Mouse (Mus musculus): ENCODE measurements around the gene Slc25a25.
"Not testable (repeated sequence)": the region's sequence is repeated elsewhere in the genome, so short reads cannot be mapped to it uniquely, and the experiment has no call there.

The Slc25a25 gene

DNA sequence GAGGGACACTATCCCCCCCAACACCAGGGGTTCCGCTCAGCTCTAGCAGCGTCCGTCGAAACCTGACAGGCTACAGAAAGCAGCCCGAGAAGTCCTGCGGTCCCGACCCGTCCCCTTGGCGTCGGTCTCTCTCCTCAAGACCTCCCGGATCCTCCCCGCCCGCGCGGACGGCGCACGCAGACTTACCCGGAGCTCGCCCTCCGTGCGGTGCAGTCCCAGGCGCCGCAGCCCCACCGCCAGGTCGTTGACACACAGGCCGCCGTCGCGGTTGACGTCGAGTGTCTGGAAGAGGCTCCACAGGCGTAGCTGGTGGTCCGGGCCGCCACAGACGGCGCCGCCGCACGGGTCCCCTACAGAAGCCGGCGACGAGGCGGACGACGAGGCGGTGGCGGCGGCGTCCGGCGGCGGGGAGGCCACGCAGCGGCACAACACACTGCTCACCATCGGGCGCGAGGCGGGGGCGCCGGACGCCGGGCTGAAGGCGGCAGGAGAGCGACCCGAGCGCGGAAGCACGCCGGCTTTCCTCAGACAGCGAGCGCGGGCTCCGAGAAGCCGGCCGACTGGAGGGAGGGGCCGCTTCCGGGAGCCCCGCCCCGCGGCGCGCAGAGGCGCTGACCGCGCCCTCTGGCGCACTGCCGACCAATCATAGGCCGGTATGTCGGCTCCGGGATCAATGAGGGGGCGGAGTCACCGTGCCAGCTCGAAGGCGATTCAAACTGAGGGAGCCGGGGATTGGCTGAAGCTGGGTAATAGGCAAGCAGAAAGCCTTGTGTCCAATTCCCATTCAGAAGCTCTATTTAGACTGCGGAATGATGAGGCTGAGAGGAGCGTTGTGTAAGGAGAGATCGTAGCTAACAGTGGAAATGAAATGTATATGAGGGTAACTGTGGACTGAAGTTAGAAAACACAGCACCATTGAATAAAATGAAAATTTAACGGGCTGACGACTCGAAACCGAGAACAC, at the start of gene Slc25a25:
TSS of gene Slc25a25 (minus strand) at position 565 of the 964 bp plus-strand sequence.
- peak; percentile 98 for DNase-seq (ENCODE audit: low spot score)

DNA sequence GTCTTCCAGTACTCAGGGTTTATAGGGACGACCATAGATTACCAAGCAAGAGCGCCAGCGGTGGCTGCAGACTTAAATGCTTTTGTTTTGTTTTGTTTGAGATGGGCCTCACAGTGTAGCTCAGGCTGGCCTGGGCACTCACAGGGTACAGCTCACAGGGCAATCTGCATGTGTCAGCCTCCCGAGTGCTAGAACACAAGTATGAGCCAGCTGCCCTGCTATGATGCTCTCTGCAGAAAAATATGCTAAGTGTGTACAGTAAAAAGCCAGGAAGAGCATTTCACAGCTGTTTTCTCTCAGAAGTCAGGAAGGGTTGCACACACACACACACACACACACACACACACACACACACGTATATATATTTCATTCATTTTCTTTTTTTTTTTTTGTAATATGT, 49.2 kb upstream of the Slc25a25 start:
- DNase-seq (ENCODE audit: low spot score): no peak

DNA sequence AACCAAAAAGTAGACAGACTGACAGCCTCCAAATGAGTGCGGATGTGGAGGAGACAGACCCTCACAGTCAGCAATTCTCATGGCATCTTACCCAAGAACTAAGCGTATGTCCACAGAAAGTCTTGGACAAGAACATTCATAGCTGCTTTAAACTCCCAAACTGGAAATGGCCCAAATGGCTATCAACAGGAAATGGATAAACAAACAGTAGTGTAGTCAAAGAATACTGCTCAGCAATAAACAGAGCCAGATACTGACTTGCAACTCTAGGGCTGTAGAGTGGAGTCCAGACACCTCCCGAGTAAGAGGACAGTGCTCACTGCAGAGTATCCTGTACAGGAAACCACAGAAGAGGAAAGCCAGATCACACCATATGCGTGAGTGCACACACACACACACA, 48.1 kb upstream of the Slc25a25 start:
- DNase-seq (ENCODE audit: low spot score): no peak

DNA sequence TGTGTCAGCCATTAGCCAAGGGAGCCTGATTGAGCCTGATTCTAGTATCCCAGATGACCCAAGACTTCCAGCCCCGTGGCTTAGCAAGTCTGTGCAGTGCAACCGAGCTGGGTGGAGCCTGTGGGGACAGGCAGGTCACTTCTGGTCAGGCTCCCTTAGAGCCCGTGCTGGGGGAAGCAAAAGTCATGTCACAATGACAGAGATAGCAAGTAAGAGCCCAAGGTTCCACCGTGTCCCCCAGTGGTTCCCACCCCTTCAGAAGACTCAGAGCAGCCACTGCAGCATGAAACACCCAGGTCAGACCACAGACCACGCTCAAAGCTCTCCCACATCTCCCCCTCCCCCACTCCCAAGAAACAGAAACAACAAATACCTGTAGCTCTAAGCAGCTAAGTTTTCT, 44.9 kb upstream of the Slc25a25 start:
- DNase-seq (ENCODE audit: low spot score): no peak

DNA sequence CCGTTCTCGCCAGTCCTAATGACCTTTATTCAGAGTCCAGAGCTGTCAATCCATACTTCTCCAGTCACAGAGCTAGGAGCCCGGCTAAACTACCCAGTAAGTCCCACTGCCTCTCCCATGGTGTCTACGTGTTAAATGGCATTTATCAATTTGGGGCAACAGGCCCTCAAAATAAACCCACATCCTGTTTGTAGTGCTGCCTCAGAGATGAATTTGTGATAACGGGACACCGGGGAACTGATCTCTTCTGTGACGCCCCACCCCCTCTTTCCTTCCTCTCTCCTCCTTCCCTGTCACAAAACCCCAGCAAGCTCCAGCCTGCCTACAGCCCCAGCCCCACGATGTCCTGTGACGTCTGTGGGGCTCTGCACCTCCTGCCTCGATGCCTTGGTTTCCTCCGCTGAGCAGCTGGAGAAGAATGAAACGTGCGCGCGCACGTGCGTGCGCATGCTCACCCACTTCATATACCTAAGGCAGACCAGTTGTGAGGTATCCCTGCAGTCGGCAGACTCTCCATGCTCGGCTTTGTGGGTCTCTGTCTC, 44.0 kb upstream of the Slc25a25 start:
- DNase-seq (ENCODE audit: low spot score): no peak

DNA sequence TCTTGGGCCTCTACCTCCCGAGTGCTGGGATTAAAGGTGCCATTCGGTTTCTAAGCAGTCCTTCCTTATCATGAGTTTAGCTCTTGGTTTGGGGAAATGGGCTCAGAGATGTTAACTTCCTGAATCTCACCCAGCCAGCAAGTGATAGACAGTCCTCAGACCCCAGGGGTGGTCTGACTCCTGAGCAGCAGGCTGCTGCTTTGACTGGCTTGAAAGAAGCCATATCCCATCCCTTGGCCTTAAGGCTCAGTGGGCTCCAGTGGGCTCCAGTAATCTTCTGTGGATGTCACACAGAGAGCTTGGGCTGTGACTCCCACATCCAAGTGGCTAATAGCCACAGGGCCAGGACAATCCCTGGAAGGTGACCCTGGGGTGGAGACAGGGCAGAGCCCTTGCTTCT, 43.3 kb upstream of the Slc25a25 start:
- DNase-seq (ENCODE audit: low spot score): no peak

DNA sequence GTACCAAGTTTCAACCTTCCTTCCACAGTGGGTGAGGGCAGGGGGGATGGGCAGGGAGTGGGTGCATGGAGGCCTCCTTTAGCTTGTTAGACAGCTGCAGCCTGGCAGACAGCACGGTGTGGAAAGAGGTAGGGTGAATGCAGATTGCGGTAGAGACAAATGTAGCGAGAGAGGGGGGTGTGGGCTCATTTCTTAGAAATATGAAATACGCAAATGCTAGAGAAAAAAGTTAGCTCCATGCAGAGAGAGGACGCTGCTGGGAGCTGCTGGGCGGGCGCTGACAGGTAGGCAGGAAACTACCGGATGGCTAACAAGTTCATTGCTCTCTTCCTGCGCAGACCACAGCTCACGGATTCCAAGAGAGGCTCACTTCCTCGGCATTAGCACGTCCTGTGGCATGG, 42.1 kb upstream of the Slc25a25 start:
- no peak for DNase-seq (ENCODE audit: low spot score)

DNA sequence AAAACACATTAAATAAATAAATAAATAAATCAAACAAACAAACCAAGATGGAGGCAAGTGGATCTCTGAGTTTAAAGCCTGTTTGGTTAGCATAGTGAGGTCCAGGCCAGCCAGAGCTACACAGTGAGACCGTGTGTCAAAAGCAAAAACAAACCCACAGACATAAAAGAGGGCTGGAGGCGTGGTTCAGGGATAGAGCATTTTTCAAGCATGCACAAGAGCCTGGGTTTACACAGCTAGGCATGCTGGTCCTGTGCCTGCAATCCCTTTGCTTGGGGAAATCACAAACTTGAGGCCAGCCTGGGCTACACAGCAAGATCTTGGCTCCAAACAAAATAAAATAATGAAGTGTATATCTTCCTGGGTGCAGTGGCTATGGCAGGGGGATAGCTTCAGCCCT, 41.4 kb upstream of the Slc25a25 start:
- no peak for DNase-seq (ENCODE audit: low spot score)

DNA sequence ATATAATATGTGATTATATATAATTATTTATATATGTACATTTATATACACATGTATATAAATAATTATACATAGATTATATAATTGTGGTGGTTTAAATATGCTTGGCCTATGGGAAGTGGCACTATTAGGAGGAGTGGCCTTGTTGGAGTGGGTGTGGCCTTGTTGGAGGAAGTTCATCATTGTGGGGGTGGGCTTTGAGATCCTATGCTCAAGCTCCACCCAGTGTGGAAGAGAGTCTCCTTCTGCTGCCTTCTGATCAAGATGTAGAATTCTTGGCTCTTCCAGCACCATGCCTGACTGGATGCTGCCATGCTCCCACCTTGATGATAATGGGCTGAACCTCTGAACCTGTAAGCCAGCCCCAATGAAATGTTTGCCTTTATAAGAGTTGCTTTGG, 39.5 kb upstream of the Slc25a25 start:
- DNase-seq (ENCODE audit: low spot score): not testable (repeated sequence)

DNA sequence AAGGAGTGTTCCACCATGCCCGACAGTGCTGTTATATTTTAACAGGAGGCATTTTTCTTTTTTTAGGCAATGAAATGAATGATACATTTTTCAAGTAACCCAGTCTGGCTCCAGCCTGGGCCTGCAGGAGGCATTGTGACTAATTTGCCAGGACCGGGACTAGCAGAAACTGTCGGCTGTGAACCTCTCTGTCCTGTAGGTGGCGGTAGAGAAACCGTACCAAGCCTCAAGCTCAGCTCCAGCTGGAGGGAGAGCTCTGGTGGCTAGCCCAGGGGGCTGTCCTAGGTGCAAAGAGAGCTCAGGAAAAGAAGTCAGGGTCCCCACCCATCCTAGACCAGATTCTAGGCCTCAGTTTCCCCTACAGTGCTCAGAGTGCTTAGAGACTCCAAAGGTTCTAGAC, 37.4 kb upstream of the Slc25a25 start:
- DNase-seq (ENCODE audit: low spot score): peak; percentile 96

DNA sequence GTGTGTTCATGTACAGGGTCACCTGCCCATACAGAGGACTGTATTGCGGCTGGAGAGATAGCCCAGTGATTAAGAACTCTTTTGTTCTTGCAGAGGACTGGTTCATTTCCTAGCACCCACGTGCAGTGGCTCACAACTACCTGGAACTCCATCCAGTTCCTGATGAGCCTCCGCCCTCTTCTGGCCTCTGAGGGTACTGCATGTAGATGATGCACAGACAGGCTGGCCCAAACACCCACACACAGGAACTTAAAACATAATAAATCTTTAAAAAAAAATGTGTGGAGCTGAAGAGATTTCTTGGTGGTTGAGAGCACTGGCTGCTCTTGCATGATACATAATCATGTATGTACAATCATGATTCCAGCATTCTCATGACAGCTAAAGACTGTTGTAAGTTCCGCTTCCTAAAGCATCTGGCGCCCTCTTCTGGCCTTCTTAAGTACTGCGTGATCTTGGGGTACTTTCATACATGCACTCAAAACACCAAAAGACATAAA, 35.9 kb upstream of the Slc25a25 start:
- peak; percentile 92 for DNase-seq (ENCODE audit: low spot score)

DNA sequence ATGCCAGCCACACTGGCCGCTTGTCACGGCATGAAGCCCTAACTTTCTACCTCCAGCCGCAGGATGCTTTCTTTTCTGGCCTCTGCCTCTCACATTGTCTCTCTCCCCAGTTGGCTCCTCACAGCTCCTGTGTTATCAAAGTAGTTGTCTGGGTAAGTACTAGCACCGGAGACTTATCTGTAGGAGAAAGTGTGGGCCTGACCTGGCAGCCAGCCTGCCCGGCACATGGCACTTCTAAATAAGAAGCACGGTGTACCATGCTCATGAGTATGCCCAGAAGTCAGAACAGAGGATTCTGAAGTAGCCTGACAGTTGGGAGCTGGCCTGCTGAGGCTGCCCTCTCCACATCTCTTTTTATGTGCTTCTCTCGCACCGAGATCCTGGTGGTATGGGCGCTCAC, 34.9 kb upstream of the Slc25a25 start:
- no peak for DNase-seq (ENCODE audit: low spot score)

DNA sequence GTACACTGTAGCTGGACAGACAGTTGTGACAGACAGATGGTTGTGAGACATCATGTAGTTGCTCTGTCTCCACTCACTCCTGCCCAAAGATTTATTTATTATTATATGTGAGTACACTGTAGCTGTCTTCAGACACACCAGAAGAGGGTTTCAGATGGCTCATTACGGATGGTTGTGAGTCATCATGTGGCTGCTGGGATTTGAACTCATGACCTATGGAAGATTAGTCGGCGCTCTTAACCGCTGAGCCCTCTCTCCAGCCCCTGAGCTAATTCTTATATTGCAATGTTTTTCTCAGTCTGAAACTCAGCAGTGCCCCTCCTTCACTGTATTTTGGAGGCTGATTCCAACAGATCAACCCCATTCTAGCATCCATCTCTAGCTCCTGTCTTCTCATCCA, 34.5 kb upstream of the Slc25a25 start:
- DNase-seq (ENCODE audit: low spot score): no peak

DNA sequence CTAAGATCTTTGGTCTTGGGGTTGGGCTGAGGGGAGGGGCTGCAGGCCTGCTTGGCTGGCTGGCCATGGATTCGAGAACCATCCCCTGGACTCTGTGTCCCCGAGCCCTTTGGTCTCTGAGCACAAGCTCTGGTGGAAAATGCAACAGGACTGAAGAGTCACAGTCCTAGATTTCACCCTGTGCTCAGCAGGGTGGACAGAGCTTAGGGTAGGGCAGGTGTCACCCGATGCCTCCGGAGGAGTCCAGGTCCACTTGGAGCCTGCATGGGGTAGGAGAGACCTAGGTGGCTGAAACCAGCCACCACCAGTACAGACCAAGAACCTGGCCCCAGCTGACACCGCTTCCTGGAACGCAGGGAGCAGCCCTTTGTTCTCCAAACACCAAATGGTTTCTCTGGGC, 33.7 kb upstream of the Slc25a25 start:
- DNase-seq (ENCODE audit: low spot score): no peak

DNA sequence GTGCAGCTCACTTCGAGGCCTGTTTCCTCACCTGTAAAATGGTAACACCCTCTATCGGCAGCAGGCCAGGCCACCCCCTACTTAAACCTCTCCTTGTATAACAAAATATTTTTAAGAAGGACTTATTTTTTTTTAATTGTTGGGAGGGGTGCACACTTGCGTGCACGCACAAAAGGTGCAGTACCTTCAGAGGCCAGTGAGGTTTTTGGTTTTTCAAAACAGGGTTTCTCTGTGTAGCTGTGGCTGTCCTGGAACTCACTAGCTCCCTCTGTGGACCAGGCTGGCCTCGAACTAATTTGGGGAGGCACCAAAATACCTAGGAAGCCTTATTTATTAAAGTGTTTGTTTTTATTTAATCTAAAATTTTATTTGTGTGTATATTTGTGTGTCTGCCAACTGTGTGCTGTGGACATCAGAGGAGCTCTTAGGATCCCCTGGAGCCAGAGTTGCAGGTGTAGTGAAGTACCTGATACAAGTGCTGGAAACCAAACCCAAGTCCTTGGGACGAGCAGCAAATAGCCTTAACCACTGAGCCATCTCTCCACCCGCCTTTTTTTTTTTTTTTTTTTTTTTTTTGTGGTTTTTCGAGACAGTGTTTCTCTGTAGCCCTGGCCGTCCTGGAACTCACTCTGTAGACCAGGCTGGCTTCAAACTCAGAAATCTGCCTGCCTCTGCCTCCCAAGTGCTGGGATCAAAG, 32.1 kb upstream of the Slc25a25 start:
- DNase-seq (ENCODE audit: low spot score): peak; percentile 13

DNA sequence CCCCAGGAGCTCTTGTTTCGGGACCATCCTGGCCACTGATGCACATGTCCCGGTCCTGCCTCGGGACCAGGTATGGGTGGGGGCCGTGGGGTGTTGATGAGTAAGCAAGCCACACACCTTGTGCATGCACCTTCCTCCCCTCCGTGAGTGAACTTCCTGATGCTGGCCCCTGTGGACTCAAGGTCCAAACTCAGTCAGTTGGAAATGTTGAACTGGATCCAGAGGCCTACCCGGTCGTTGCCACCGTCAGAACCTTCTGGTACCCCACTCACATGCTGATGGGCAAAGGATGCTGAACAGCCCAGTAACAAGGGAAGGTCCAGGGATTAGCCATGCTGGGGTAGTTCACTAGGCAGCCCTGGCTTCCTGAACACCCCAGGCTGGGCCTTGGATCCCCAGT, 31.1 kb upstream of the Slc25a25 start:
- no peak for DNase-seq (ENCODE audit: low spot score)

DNA sequence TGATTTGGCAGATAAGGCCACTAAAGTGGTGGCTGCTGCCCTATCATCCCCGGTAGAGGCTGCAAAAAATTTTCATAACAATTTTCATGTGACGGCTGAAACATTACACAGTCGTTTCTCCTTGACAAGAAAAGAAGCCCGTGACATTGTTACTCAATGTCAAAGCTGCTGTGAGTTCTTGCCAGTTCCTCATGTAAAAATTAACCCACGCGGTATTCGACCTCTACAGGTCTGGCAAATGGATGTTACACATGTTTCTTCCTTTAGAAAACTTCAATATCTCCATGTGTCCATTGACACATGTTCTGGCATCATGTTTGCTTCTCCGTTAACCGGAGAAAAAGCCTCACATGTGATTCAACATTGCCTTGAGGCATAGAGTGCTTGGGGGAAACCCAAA, 24.1 kb upstream of the Slc25a25 start:
- not testable (repeated sequence) for DNase-seq (ENCODE audit: low spot score)

DNA sequence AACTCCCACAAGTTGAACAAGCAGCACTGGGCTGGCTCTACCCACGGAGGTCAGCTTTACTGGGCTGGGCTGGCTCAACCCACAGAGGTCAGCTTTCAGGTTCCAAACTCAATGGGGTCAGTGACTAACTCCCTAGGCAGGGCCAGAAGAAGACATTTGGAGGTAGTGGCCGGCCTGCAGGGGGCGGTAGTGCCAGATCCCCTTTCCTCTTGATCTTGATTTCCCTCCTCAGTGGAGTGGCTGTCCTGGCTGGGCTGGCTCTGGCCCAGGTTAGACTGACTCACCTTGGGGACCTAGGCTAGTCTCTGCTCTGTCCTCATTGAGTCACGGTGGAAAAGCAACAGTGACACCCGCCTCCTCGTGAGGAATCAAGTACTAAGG, 20.4 kb upstream of the Slc25a25 start:
- no peak for DNase-seq (ENCODE audit: low spot score)

DNA sequence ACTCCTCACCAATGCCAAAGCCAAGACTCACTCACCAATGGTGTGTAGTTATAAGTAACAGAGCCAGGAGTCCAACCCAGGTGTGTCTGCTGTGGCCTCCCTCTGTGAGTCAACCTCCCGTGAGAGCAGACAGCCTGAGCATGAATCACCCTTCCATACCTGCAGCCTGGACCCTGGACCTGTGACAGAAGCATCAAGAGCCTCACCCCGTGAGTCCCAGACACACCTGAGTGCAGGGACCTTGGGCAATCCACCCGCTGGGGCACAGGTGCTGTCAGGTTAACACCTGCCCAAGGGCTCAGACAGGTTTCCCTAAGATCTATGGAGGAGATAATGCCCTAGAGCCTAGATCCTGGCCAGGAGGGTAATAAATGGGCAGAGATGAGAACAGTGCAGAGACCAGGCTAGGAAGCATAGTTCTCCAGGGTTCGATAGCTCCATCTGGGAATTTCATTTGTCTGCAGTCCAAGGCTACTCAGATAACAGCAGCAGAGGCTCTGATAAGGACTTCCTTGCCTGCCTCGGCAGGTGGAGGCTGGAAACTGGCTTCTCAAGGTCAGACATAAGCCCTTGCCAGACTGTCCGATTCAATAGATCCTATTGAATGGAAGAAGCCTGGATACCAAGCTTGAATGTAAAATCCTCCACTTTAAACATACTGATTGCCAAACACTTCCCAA, 19.9 kb upstream of the Slc25a25 start:
- DNase-seq (ENCODE audit: low spot score): no peak

DNA sequence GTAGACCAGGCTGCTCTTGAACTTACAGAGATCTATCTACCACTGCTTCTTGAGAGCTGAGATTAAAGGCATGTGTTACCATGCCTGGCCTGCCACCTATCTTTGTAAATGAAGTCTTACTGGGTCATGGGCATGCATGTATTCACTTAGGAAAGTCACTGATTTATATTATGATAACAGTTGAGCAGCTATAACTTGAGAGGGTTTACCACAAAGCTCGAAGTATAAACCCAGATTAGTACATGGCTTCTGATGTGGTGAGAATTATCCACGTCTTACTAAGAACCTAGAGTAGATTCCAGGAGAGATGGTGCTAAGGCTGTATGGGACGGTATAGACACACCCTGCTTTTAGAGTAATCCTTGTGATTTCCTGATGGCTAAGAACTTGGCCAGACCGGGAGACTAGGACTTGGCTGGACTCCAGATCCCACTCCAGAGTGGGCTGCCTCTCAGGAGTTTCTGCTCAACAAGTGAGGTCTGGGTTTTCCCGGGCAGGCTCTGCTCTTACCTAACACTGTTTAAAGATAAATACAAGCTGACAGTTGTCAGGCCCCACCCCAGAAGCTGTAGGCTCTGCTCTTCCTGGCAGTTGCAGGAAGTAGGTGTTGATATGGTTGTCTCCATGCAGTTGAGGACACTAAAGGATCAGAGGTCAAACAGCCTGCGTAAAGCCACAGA, 13.1 kb upstream of the Slc25a25 start:
- no peak for DNase-seq (ENCODE audit: low spot score)

DNA sequence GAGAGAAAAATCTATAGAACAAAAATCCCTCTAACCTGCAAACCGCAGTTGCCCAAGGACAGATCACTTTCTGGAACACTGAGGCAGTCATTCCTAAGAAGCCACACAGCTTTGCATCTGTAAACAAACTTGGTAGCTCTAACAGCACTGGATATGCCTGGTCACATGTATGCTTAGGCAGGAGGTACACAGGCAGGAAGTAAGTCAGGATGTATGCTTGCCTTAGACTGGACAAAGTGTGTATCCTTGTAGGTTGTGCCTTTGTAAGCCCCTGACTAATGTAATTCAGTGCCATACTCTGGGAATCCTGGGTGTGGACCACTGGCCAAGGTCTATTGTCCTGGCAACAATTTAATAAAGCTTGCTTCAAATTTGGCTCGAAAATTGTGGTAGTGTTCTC, 12.5 kb upstream of the Slc25a25 start:
- DNase-seq (ENCODE audit: low spot score): no peak

DNA sequence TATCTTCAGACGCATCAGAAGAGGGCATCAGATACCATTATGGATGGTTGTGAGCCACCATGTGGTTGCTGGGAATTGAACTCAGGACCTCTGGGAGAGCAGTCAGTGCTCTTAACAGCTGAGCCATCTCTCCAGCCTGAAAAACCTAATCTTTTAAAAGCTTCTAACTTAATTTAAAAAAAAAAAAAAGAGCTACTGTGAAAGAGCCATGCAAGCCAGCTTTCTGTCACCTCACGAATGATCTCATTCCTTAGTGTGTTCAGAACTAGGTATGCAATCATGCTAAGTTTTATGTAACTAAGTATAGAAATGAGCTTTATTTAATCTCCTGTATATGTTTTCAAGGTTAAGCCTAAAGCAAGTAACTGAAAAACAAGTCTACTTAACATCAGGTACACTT, 8.4 kb upstream of the Slc25a25 start:
- DNase-seq (ENCODE audit: low spot score): no peak
